Mouse (Mus musculus): Measurements from ENCODE around the gene Slc36a1. TPM values are rescaled to one million over a fixed set of nuclear protein-coding genes. Genes with fewer than 3 reads are reported as not detected.

Gene Slc36a1
- polyA plus RNA-seq, 1 experiment from 2014 or later = 17.5 TPM

DNA sequence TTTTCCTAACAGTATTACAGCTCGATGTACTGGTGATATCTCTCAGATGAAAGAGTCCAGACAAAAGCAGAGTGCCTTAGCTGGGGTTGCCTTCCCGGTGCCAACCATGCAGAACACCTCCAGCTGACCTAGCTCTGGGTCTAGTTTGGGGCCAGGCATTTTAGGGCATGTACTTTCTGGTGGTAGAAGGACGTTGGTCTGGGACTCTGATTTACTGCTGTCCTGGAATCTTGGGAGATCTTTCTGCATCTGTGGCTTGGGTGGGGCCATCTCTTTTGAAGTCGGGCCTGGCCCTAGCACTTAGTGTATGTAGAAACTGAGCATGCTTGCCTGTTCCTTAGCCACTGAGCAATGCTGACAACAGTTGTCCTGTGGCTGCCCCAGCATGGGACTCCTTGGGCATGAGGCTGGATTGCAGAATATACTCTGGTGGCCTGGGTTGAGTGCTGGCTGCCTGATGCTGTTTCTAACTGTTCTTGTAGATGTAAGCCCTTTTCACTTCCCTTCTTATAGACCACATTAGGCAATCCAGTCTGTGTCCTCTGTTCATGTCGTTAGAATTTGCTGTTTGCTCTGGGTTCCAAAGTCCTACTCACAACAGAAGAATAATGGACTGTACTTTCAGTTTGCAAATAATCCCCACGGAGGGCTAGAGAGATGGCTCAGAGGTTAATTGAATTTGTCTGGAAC lies 4.0 kb downstream of the Slc36a1 start:
- ATAC-seq = no peak
- no peak for TF ChIP-seq CTCF (IDR thresholded peaks at IDR 0.05)
- DNase-seq (ENCODE audit: low read depth, low spot score) = no peak
- CTCF ChIA-PET = no interaction called here
- in situ Hi-C loops (cut with MboI; ENCODE audit: low pct_unique_long_range_greater_than_20kb) = loop anchor here (5.0 kb wide), 2 partner anchors 34 to 239 kb away; no protein-coding TSS in a partner anchor
- H3K27me3 ChIP-seq = no peaks in the 10 kb centered on the region
- POLR2A ChIA-PET = interaction anchor here (0.6 kb wide), 1 partner anchor 89 kb away, joined by 3 read pairs; no protein-coding TSS in a partner anchor

- DNase-seq (ENCODE audit: low read depth, low spot score) = no peak
- H3K27me3 ChIP-seq = no peaks in the 10 kb centered on the region
- in situ Hi-C loops (cut with MboI; ENCODE audit: low pct_unique_long_range_greater_than_20kb) = loop anchor here (5.0 kb wide), 2 partner anchors 33 to 238 kb away; no protein-coding TSS in a partner anchor
- TF ChIP-seq CTCF (IDR thresholded peaks at IDR 0.05) = no peak
- CTCF ChIA-PET = interaction anchor here (1.0 to 1.7 kb wide), 3 partner anchors 178 to 196 kb away, joined by 3 to 5 read pairs (median 3); no protein-coding TSS in a partner anchor
- POLR2A ChIA-PET = interaction anchor here (0.6 kb wide), 1 partner anchor 90 kb away, joined by 3 read pairs; no protein-coding TSS in a partner anchor
- no peak for ATAC-seq
Measured at GRCm38 (mm10) chr11:55209032-55209431, 4.9 kb downstream of the Slc36a1 start.

GRCm38 (mm10) chr11:55209626-55210353 lies 5.6 kb downstream of the Slc36a1 start:
- TF ChIP-seq CTCF (IDR thresholded peaks at IDR 0.05) = no peak
- DNase-seq (ENCODE audit: low read depth, low spot score) (no peak), ATAC-seq (no peak)
- H3K27me3 ChIP-seq = no peaks in the 10 kb centered on the region
- CTCF ChIA-PET = interaction anchor here (1.0 to 1.7 kb wide), 4 partner anchors 31 to 196 kb away, joined by 3 to 5 read pairs (median 3); no protein-coding TSS in a partner anchor
- in situ Hi-C loops (cut with MboI; ENCODE audit: low pct_unique_long_range_greater_than_20kb) = loop anchor here (5.0 kb wide), 2 partner anchors 33 to 238 kb away; no protein-coding TSS in a partner anchor
- POLR2A ChIA-PET = no interaction called here

DNA sequence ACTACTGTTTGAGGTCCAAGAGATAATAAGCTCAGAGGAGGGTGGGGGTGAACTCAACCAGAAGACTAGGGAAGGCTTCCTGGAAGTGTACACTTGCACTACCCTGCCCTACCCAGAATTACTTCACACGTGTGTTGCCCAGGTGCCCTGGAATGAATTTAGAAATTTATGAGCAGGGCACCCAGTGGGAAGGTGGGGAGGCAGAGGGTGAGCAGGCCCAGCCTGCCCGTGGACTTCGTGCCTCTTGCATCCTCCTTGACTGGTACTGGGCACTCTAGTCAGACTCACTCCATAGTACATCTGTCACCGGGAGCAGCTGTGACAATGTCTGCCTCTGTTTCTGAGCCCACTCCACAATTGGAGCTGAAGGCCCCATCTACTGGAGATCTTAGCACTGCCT lies 9.4 kb downstream of the Slc36a1 start:
- TF ChIP-seq CTCF (IDR thresholded peaks at IDR 0.05) = no peak
- CTCF ChIA-PET = interaction anchor here (1.5 to 2.3 kb wide), 5 partner anchors 13 to 234 kb away, joined by 3 to 10 read pairs (median 6); no protein-coding TSS in a partner anchor
- in situ Hi-C loops (cut with MboI; ENCODE audit: low pct_unique_long_range_greater_than_20kb) = no loop called here
- no peak for DNase-seq (ENCODE audit: low read depth, low spot score)
- no peaks in the 10 kb centered on the region for H3K27me3 ChIP-seq
- no peak for ATAC-seq
- POLR2A ChIA-PET = no interaction called here

- ChIA-PET POLR2A (no interaction called here), CTCF (interaction anchor here (0.9 to 2.3 kb wide), 4 partner anchors 22 to 173 kb away, joined by 3 to 10 read pairs (median 7); no protein-coding TSS in a partner anchor)
- DNase-seq (ENCODE audit: low read depth, low spot score) = no peak
- ATAC-seq = no peak
- H3K27me3 ChIP-seq = no peaks in the 10 kb centered on the region
- TF ChIP-seq CTCF (IDR thresholded peaks at IDR 0.05) = no peak
- in situ Hi-C loops (cut with MboI; ENCODE audit: low pct_unique_long_range_greater_than_20kb) = no loop called here
Measured at GRCm38 (mm10) chr11:55214161-55214560, 10.0 kb downstream of the Slc36a1 start.

GRCm38 (mm10) chr11:55214978-55215377 lies 10.8 kb downstream of the Slc36a1 start:
- ATAC-seq (no peak), DNase-seq (ENCODE audit: low read depth, low spot score) (no peak)
- ChIA-PET CTCF (interaction anchor here (0.9 to 1.3 kb wide), 2 partner anchors 26 to 171 kb away, joined by 3 read pairs; no protein-coding TSS in a partner anchor), POLR2A (no interaction called here)
- in situ Hi-C loops (cut with MboI; ENCODE audit: low pct_unique_long_range_greater_than_20kb) = no loop called here
- TF ChIP-seq CTCF (IDR thresholded peaks at IDR 0.05) = no peak
- H3K27me3 ChIP-seq = no peaks in the 10 kb centered on the region

- CTCF ChIA-PET = interaction anchor here (1.3 kb wide), 1 partner anchor 170 kb away, joined by 3 read pairs; no protein-coding TSS in a partner anchor
- in situ Hi-C loops (cut with MboI; ENCODE audit: low pct_unique_long_range_greater_than_20kb) = no loop called here
- no peak for TF ChIP-seq CTCF (IDR thresholded peaks at IDR 0.05)
- POLR2A ChIA-PET = no interaction called here
- ATAC-seq (no peak), DNase-seq (ENCODE audit: low read depth, low spot score) (no peak)
- H3K27me3 ChIP-seq = no peaks in the 10 kb centered on the region
Measured at GRCm38 (mm10) chr11:55216061-55216460, 11.9 kb downstream of the Slc36a1 start.

- ATAC-seq (no peak), DNase-seq (ENCODE audit: low read depth, low spot score) (no peak)
- in situ Hi-C loops (cut with MboI; ENCODE audit: low pct_unique_long_range_greater_than_20kb) = no loop called here
- ChIA-PET CTCF (no interaction called here), POLR2A (no interaction called here)
- TF ChIP-seq CTCF (IDR thresholded peaks at IDR 0.05) = no peak
- H3K27me3 ChIP-seq = no peaks in the 10 kb centered on the region
Measured at GRCm38 (mm10) chr11:55216830-55217229, 12.7 kb downstream of the Slc36a1 start.

GRCm38 (mm10) chr11:55217418-55217817 lies 13.3 kb downstream of the Slc36a1 start:
- TF ChIP-seq CTCF (IDR thresholded peaks at IDR 0.05) = no peak
- ATAC-seq = no peak
- ChIA-PET POLR2A (no interaction called here), CTCF (no interaction called here)
- no peak for DNase-seq (ENCODE audit: low read depth, low spot score)
- H3K27me3 ChIP-seq = no peaks in the 10 kb centered on the region
- in situ Hi-C loops (cut with MboI; ENCODE audit: low pct_unique_long_range_greater_than_20kb) = no loop called here

DNA sequence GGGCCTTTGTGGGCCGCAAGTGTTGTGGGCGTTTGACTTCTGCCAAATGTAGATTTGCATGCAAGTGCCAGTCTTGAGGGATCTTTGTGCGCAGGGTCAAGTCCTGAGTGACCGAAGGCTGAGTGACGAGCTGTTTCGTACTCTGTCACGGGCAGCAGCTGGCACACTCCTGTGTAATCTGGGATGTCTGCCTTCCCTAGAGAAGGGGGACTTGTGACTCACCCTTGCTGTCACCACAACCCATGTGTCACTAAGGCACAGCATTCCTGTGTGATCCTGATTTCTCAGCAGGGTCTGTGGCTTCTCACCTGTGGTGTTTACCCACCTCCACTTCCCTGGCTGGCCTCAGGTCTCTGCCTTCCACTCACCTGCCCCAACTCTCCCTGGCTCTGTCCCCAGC lies 13.7 kb downstream of the Slc36a1 start:
- ChIA-PET POLR2A (no interaction called here), CTCF (interaction anchor here (1.3 kb wide), 1 partner anchor 14 kb away, joined by 4 read pairs; the partner anchor contains the start of gene Slc36a1)
- in situ Hi-C loops (cut with MboI; ENCODE audit: low pct_unique_long_range_greater_than_20kb) = no loop called here
- TF ChIP-seq CTCF (IDR thresholded peaks at IDR 0.05) = no peak
- ATAC-seq (no peak), DNase-seq (ENCODE audit: low read depth, low spot score) (no peak)
- H3K27me3 ChIP-seq = no peaks in the 10 kb centered on the region
